Mouse (Mus musculus) cerebellum, postnatal 14 days (tissue): ENCODE measurements at regions not wholly inside any gene's neighbourhood (a gene's known extent, or its start where the extent isn't known, plus 50 kb on each side); places are given as distances from the start of the nearest gene placed in this dataset.

Source experiments
- DNase-seq, 2 experiments: peaks; one replicate each; pipeline ENCODE4 v3.0.0; 2021; ENCODE audit warnings: mixed read lengths in 2 of 2

GRCm38 (mm10) chr11:57895497-57895896 is 62.9 kb upstream of the Hand1 start:
- peak in 1 of 2 experiments; percentile 35 for DNase-seq

GRCm38 (mm10) chr11:57882736-57883635 is 50.4 kb upstream of the Hand1 start:
- DNase-seq = no peak
